Mouse (Mus musculus) forebrain, embryonic 16.5 days (tissue): Measurements from ENCODE around the gene Tmx1. TPM values are rescaled to one million over a fixed set of nuclear protein-coding genes. Genes with fewer than 3 reads are reported as not detected.

Experiments used
- ATAC-seq: fragments of 200-750 bp; cut with Nextera tagmentation; 2 replicates; pipeline ENCODE4 v1.8.0; 2017; ENCODE audit warnings: mild to moderate bottlenecking, moderate library complexity
- H3K27ac ChIP-seq: fragments of 300-500 bp; sonication (generic); 2 replicates; pipeline ENCODE4 v1.5.1; 2014; ENCODE audit warnings: low read length, control low read depth
- H3K27me3 ChIP-seq: fragments of 300-500 bp; sonication (generic); replicated peaks from 2 replicates; pipeline ENCODE4 v1.6.1; 2014; ENCODE audit warnings: low read length; ENCODE audit not compliant: control insufficient read depth, insufficient read depth
- H3K36me3 ChIP-seq: fragments of 300-500 bp; sonication (generic); 2 replicates; pipeline ENCODE4 v1.6.1; 2014; ENCODE audit not compliant: control insufficient read depth, insufficient read depth
- H3K4me1 ChIP-seq: fragments of 300-500 bp; sonication (generic); replicated peaks from 2 replicates; pipeline ENCODE4 v1.6.1; 2014; ENCODE audit warnings: low read length; ENCODE audit not compliant: control insufficient read depth, insufficient read depth
- H3K4me2 ChIP-seq: fragments of 300-500 bp; sonication (generic); 2 replicates; pipeline ENCODE4 v1.6.1; 2014; ENCODE audit warnings: mild to moderate bottlenecking, low read length, control low read depth
- H3K4me3 ChIP-seq: fragments of 300-500 bp; sonication (generic); replicated peaks from 2 replicates; pipeline ENCODE4 v1.5.1; 2014; ENCODE audit warnings: mild to moderate bottlenecking, low read length, control low read depth
- H3K9ac ChIP-seq: fragments of 300-500 bp; sonication (generic); replicated peaks from 2 replicates; pipeline ENCODE4 v1.6.1; 2014; ENCODE audit warnings: low read depth, low read length, control low read depth
- H3K9me3 ChIP-seq: fragments of 300-500 bp; sonication (generic); 2 replicates; pipeline ENCODE4 v1.6.1; 2016; ENCODE audit warnings: low read length; ENCODE audit not compliant: control insufficient read depth
- WGBS: fragments of 180-500 bp; shearing (Covaris S2); extraction: QIAGEN DNeasy Blood & Tissue Kit; methylation state at CpG from one replicate; pipeline ENCODE4 v1.1.7; 2014; 5-methylcytosine and 5-hydroxymethylcytosine counted together
- polyA plus RNA-seq: library from polyadenylated mRNA; unstranded; fragments of >200 nt; fragmentation: Nextera tagmentation; extraction: Ambion mirVana; gene quantifications from 2 replicates; pipeline ENCODE4 v1.2.1, GENCODE M21; 2015

Gene Tmx1
- polyA plus RNA-seq, 1 experiment from 2014 or later: 128 TPM

- Histone ChIP-seq H3K9me3 (no peaks in the 10 kb centered on the region), H3K36me3 (no peaks in the 10 kb centered on the region), H3K4me3 (no peak overlapping the region), H3K4me2 (no peak overlapping the region), H3K4me1 (no peaks in the 10 kb centered on the region), H3K27me3 (no peaks in the 10 kb centered on the region), H3K27ac (no peak overlapping the region), H3K9ac (no peak overlapping the region)
- WGBS: 76% methylated on average over 5 of the region's 5 CpGs
- no peak for ATAC-seq
These were observed 53.1 kb downstream of the Tmx1 start for GRCm38 (mm10) chr12:70505971-70506370.

- H3K27ac ChIP-seq: no peak overlapping the region
- no peak for ATAC-seq
- H3K4me2 ChIP-seq: no peak overlapping the region
- no peaks in the 10 kb centered on the region for H3K36me3 ChIP-seq
- no peak overlapping the region for H3K4me3 ChIP-seq
- no peaks in the 10 kb centered on the region for H3K4me1 ChIP-seq
- whole genome bisulfite sequencing: 94% methylated on average over 5 of the region's 5 CpGs
- no peak overlapping the region for H3K9ac ChIP-seq
- no peaks in the 10 kb centered on the region for H3K9me3 ChIP-seq
- H3K27me3 ChIP-seq: no peaks in the 10 kb centered on the region
These were observed 59.1 kb downstream of the Tmx1 start for GRCm38 (mm10) chr12:70512023-70512422.

GRCm38 (mm10) chr12:70512431-70512830, 59.5 kb downstream of the Tmx1 start:
- no peak for ATAC-seq
- H3K4me3 ChIP-seq: no peak overlapping the region
- WGBS: 94% methylated on average over 2 of the region's 2 CpGs
- H3K9me3 ChIP-seq: no peaks in the 10 kb centered on the region
- no peaks in the 10 kb centered on the region for H3K27me3 ChIP-seq
- H3K27ac ChIP-seq: no peak overlapping the region
- H3K4me2 ChIP-seq: no peak overlapping the region
- H3K36me3 ChIP-seq: no peaks in the 10 kb centered on the region
- H3K4me1 ChIP-seq: no peaks in the 10 kb centered on the region
- H3K9ac ChIP-seq: no peak overlapping the region

Other genes with a start within 250 kb of the Tmx1 start
- gene Pygl, start 221.6 kb upstream of the Tmx1 start, polyA plus RNA-seq: 5.1 and 7.0 TPM in 2 replicates
- 51.7 and 60.8 TPM in 2 replicates for gene Trim9, start 105.5 kb upstream of the Tmx1 start, polyA plus RNA-seq